Mouse (Mus musculus): Measurements from ENCODE around the gene Ctdspl.

DNA sequence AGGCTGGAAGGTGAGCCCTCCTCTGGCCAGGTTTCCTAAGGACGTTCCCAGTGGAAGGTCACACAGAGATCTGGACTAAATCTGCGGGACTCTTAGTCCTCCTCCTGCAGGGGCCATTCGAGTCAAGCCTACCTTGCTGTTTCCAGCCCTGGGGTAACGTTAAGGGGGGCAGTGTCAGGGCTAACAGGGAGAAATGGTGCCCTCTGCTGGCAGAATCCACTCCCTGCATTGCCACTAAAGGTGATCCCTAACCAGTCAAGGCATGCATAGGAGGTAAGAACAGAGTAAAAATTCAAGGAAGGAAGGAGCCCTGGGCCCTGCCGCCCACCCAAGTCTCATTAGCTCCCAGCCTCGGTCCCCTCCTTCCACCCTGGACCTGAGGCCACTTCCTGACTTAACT, 141.3 kb downstream of the Ctdspl start:
- TF ChIP-seq CTCF (IDR thresholded peaks at IDR 0.05; ENCODE audit: control insufficient read depth, insufficient read depth, low read length) (peak; percentile 87), POLR2A (IDR thresholded peaks at IDR 0.05; ENCODE audit: borderline replicate concordance, control insufficient read depth, low read depth, low read length) (no peak)
